Mouse (Mus musculus) megakaryocyte, embryonic 14.5 days (primary cell): ENCODE data around the gene Sgcd. TPM values are rescaled to one million over a fixed set of nuclear protein-coding genes. Genes with fewer than 3 reads are reported as not detected.
"Not testable (repeated sequence)": the region's sequence is repeated elsewhere in the genome, so short reads cannot be mapped to it uniquely, and the experiment has no call there.

Experiments
- H3K27me3 ChIP-seq: replicated peaks from 2 replicates; pipeline ENCODE3; 2012; ENCODE audit warnings: inconsistent platforms
- H3K36me3 ChIP-seq: replicated peaks from 2 replicates; pipeline ENCODE3; 2012; ENCODE audit warnings: low read length, inconsistent platforms, mixed read lengths
- H3K4me1 ChIP-seq: 2 replicates; pipeline ENCODE4 v1.6.1; 2012; ENCODE audit warnings: inconsistent platforms
- H3K4me3 ChIP-seq: replicated peaks from 2 replicates; pipeline ENCODE3; 2012; ENCODE audit warnings: moderate library complexity, mild to moderate bottlenecking, inconsistent platforms
- H3K9me3 ChIP-seq: 2 replicates; pipeline ENCODE4 v1.6.1; 2012; ENCODE audit warnings: inconsistent platforms
- FLI1 ChIP-seq: IDR thresholded peaks from 2 replicates; pipeline ENCODE4 v1.6.1; 2012; ENCODE audit warnings: low read length, inconsistent platforms, mixed read lengths
- GATA1 ChIP-seq: IDR thresholded peaks from 3 replicates; pipeline ENCODE4 v1.6.1; 2012; ENCODE audit warnings: mixed read lengths, low read length, inconsistent platforms, borderline replicate concordance
- polyA plus RNA-seq: library from polyadenylated mRNA; stranded (reverse); fragments of >175 nt; gene quantifications from 2 replicates; pipeline ENCODE4 v1.2.3, GENCODE M21; 2012; ENCODE audit warnings: low replicate concordance; ENCODE audit not compliant: insufficient read depth

Gene Sgcd
- polyA plus RNA-seq, 1 experiment: not detected

DNA sequence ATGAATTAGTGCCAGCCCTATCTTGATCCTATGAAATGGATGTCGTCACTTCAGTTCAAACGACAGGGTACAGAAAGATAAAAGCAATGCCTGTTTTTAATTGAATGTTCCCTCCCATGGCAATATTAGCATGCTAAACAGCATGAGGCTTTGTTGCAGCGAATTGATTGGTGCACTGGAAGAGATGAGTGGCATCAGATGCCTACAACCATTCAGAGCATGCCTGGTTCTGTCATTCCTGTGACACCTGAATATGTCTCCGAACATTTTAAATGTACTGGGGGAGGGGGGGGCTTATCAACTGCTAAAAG is 210.9 kb downstream of the Sgcd start:
- Histone ChIP-seq H3K27me3 (no peaks in the 10 kb centered on the region), H3K4me1 (peaks cover 56% of the 10 kb centered on the region), H3K4me3 (peak overlapping the region; percentile 47), H3K9me3 (no peaks in the 10 kb centered on the region), H3K36me3 (no peaks in the 10 kb centered on the region)
- no peak for TF ChIP-seq FLI1
- no peak for TF ChIP-seq GATA1

DNA sequence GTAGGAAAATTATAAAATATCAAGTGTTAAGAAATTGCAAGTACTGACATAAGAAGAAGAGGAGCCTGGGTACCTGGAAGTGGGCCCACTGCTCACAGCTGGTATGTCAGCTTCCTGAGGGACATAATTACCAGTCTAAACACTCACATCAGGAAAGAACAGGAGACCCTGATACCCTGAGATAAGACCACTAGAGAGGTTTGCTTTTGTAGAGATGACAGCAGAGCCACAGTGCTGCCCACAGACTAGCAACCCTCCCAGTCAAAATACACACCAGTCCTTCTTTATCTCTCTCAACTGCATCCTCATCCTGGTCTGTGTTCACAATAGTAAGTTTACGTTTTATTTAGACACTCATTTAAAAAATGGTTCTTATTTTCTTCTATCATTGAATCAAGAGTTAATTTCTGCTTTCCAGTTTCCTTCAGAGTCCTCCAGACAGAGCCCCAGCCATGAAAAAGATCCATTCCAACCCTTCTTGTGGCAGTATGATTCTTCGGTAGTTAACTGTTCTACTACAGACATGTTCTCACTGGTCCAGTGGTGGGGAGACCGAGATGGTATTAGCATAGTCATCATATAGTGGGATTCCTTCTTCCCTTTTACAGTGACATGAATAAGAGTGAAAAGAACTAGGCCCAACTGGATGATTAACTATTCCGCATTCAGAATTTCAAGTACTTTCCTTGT is 211.4 kb downstream of the Sgcd start:
- no peaks in the 10 kb centered on the region for H3K9me3 ChIP-seq
- no peaks in the 10 kb centered on the region for H3K27me3 ChIP-seq
- no peak overlapping the region for H3K4me3 ChIP-seq

DNA sequence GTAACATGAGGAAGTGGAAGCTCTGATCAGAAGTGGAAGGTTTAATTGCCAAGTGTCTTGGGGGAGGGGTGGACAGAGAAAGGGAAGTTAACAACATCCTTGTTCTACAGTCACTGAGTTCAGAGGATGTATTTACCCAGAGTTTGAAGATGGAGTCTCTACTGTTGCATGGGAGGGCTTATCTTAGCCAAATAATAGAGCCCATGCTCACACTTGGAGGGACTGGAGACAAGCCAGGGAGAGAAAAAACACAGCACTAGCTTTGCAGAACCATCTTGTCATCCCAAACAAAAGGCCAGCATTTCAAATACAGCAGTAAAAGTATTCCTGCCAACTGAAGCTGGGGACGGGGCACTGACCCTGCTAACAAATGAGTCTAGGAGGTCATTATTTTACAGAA is 212.8 kb downstream of the Sgcd start:
- no peaks in the 10 kb centered on the region for H3K36me3 ChIP-seq
- H3K27me3 ChIP-seq: no peaks in the 10 kb centered on the region
- H3K4me1 ChIP-seq: peaks cover 59% of the 10 kb centered on the region
- H3K4me3 ChIP-seq: no peak overlapping the region
- no peaks in the 10 kb centered on the region for H3K9me3 ChIP-seq
- TF ChIP-seq FLI1 (no peak), GATA1 (no peak)

More for the DNA sequence above, 211.4 kb downstream of the Sgcd start:
- peaks cover 59% of the 10 kb centered on the region for H3K4me1 ChIP-seq
- no peak for TF ChIP-seq FLI1
- no peak; the same call in 2 of the 3 replicates for TF ChIP-seq GATA1
- no peaks in the 10 kb centered on the region for H3K36me3 ChIP-seq

DNA sequence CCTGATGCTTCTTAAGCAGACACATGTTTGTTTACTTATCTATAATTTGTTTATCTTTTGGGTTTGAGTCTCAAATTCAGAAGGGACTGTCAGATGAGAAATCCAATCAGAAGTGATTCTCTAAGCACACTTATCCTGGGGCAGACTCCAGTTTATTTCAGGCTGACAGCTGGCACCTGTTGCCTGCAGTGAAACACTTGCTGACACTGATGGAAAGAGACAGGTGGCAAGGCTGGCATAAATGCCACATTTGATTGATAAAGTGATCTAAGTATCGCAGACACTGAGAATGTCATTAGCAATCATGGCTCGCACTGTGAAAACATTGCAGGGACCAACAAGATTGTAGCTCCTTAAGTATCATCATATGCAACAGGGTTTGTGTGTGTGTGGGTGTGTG is 222.9 kb downstream of the Sgcd start:
- Histone ChIP-seq H3K9me3 (no peaks in the 10 kb centered on the region), H3K4me3 (no peak overlapping the region), H3K36me3 (no peaks in the 10 kb centered on the region), H3K4me1 (peaks cover 4% of the 10 kb centered on the region; the same call in 1 of the 2 replicates), H3K27me3 (no peaks in the 10 kb centered on the region)
- no peak for TF ChIP-seq FLI1
- TF ChIP-seq GATA1: no peak

DNA sequence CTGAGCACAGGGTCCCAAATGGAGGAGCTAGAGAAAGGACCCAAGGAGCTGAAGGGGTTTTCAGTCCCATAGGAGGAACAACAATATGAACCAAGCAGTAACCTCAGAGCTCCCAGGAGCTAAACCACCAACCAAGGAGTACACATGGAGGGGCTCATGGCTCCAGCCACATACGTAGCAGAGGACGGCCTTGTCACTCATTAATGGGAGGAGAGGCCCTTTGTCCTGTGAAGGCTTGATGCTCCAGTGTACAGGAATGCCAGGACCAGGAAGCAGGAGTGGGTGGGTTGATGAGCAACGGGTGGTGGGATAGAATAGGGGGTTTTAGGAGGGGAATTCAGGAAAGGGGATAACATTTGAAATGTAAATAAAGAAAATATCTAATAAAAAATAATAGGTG is 225.2 kb downstream of the Sgcd start:
- H3K4me3 ChIP-seq, H3K27me3 ChIP-seq, H3K9me3 ChIP-seq, H3K36me3 ChIP-seq, H3K4me1 ChIP-seq: not testable (repeated sequence)

DNA sequence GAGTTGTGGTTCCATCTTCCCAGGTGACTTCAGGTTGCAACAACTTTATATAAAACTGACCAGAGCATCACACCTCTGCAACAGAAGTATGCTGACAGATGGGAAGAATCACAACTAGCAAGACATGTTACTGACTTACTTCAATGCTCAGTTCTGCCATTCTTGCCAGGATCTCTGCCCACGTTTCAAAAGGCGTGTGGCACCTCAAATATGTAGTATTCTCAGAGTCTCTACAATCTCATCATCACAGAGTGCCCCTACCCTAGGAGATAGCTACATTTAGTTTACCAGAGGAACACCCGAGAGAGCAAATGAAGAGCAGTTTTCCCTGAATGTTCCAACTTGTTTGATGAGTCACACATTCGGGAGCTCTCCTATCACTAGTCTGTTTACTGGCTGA is 229.8 kb downstream of the Sgcd start:
- H3K9me3 ChIP-seq: peaks cover 7% of the 10 kb centered on the region
- H3K4me3 ChIP-seq: no peak overlapping the region
- TF ChIP-seq GATA1 (no peak), FLI1 (no peak)
- H3K36me3 ChIP-seq: no peaks in the 10 kb centered on the region
- peaks cover 10% of the 10 kb centered on the region; the same call in 1 of the 2 replicates for H3K4me1 ChIP-seq
- no peaks in the 10 kb centered on the region for H3K27me3 ChIP-seq

DNA sequence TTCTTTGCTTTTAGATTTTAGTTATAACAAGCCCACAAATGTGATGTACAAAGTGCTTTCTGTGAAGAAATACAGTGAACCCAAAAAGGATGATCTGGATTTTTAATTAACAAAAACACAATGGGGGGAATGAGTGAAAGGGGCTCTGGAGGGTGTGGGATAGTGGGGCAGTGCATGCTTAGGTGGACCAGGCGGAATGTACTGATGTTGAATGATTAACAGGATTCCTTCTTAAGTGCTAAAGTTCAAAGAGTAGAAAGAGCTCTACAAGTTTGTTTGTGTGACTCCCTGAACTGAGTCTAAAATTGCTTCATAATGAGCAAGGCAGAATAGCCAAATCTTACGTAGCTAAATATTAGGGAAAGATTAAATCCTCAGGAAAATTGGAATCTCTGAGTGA is 246.0 kb downstream of the Sgcd start:
- Histone ChIP-seq H3K4me1 (no peaks in the 10 kb centered on the region), H3K4me3 (no peak overlapping the region), H3K36me3 (no peaks in the 10 kb centered on the region), H3K27me3 (no peaks in the 10 kb centered on the region), H3K9me3 (peaks cover 4% of the 10 kb centered on the region)
- no peak for TF ChIP-seq GATA1
- no peak for TF ChIP-seq FLI1

DNA sequence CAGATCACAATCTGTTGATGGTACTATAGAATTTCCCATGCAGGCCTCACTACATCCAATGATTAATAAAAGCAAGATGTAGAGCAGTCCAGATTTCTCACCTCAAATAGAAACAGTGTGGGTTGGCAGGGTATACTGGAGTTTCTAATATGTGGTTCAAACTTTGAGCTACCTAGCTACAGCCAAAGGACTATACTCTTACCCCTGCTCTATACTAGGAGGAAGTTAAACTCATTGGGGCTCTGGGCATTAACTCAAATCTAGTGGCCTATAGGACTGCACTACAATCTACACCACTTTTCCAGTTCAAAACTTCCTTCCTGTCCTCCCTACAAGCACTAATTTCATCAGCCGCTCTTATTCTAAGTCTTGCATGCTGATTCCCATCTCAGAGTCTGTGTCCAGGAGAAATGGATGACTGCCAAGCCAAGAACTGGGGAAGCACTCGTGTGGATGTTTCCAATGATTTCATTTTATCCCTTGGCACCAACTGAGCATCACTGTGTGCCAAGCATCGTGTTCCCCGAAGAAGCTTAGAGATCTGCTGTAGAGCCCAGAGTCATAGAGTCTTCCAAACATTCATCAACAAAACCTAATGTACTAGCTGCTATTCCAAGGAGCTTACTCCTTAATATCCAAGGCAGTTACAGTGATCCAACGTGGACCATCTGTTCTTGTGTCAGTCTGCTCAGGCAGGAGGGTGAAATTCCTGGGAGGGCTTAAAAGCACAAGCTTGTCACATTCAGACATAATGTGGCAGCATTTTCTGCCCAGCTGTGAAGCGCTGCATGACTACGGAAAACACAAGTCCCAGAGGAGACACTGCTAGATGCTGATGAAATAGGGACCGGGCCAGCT is 283.6 kb downstream of the Sgcd start:
- H3K27me3 ChIP-seq: no peaks in the 10 kb centered on the region
- H3K4me1 ChIP-seq: no peaks in the 10 kb centered on the region
- no peaks in the 10 kb centered on the region for H3K36me3 ChIP-seq
- no peak for TF ChIP-seq FLI1
- TF ChIP-seq GATA1: no peak
- H3K9me3 ChIP-seq: no peaks in the 10 kb centered on the region
- H3K4me3 ChIP-seq: no peak overlapping the region

DNA sequence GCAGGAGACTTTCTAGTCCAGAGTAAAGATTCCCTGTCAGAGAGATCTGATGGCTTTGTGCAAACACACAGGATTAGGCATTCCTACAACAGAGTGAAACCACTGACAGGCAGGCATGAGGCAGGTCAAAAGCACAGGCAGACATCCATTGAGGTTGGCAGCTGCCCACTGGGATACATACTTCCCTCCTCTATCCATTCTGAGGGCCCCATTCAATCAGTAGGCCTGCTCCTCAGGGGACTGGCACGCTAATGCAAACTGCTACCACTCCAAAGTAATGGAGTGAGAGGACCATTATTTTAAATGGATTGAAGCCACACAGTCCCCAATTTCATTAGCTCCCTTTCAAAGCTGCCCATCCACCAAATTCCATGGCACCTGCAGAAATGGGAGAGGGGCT is 293.2 kb downstream of the Sgcd start:
- Histone ChIP-seq H3K27me3 (no peaks in the 10 kb centered on the region), H3K9me3 (no peaks in the 10 kb centered on the region), H3K4me3 (no peak overlapping the region), H3K36me3 (no peaks in the 10 kb centered on the region), H3K4me1 (peaks cover 6% of the 10 kb centered on the region; the same call in 1 of the 2 replicates)
- TF ChIP-seq GATA1 (no peak), FLI1 (no peak)

DNA sequence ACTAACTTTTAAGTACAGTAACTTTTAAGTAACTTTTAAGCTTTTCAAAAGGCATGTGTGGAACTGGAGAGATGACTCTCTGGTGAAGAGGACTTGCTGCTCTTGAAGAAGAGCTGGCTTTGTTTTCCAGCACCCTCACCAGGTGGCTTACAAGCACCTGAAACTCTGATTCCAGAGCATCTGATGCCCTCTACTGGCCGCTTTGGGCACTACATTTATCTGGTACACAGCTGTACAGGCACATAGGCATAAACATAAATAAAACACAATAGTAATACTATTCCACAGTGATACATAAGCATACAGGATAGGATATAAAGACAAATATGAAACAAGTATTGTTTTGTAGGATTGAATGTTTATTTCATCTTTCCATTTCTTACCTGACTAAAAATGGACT is 330.6 kb downstream of the Sgcd start:
- TF ChIP-seq FLI1 (no peak), GATA1 (no peak)
- H3K9me3 ChIP-seq: no peaks in the 10 kb centered on the region
- no peak overlapping the region for H3K4me3 ChIP-seq
- H3K4me1 ChIP-seq: peaks cover 8% of the 10 kb centered on the region
- H3K36me3 ChIP-seq: no peaks in the 10 kb centered on the region
- peaks cover 1% of the 10 kb centered on the region for H3K27me3 ChIP-seq
